Mouse (Mus musculus): ENCODE measurements at regions not wholly inside any gene's neighbourhood (a gene's known extent, or its start where the extent isn't known, plus 50 kb on each side); places are given as distances from the start of the nearest gene placed in this dataset.

DNA sequence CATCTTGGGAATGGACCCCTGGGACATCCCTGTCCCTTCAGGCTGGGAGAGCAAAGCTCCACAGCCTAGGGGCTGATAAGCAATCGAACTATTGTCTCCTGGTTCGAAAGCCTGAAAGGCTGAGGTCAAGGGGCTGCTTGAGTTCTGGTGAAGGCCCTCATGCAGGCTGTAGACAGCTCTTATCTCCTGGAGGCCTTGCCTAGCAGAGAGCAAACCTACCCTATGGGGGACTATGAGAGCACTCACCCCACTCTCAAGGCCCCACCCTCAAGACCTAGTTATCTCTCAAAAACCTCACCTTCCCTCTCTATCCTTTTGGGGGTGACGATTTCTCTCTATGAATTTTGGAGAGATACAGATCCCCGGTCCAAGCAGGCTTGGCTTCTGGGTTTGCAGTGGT is 92.8 kb downstream of the Gadd45g start:
- Histone ChIP-seq H3K4me1 (replicated peaks; ENCODE audit: control insufficient read depth, insufficient read depth, low read length) (no peaks in the 10 kb centered on the region), H3K27ac (ENCODE audit: low read depth, low read length) (no peak overlapping the region), H3K9ac (ENCODE audit: low read depth, low read length) (no peak overlapping the region), H3K4me2 (replicated peaks; ENCODE audit: low read depth, low read length) (no peak overlapping the region), H3K36me3 (ENCODE audit: control insufficient read depth, insufficient read depth, low read length) (no peaks in the 10 kb centered on the region), H3K27me3 (ENCODE audit: control insufficient read depth, insufficient read depth, low read length) (no peaks in the 10 kb centered on the region), H3K9me3 (ENCODE audit: control insufficient read depth, low read length) (no peaks in the 10 kb centered on the region), H3K4me3 (ENCODE audit: low read depth, low read length) (no peak overlapping the region)
- no peak for ATAC-seq (ENCODE audit: low FRiP score)
- DNase-seq (ENCODE audit: low spot score), result no peak
- WGBS, result 86% methylated on average over 4 of the region's 4 CpGs

GRCm38 (mm10) chr13:51939715-51940114 is 93.2 kb downstream of the Gadd45g start:
- Histone ChIP-seq H3K27me3 (ENCODE audit: control insufficient read depth, insufficient read depth, low read length) (no peaks in the 10 kb centered on the region), H3K9me3 (ENCODE audit: control insufficient read depth, low read length) (no peaks in the 10 kb centered on the region), H3K4me3 (ENCODE audit: low read depth, low read length) (no peak overlapping the region), H3K9ac (ENCODE audit: low read depth, low read length) (no peak overlapping the region), H3K27ac (ENCODE audit: low read depth, low read length) (no peak overlapping the region), H3K36me3 (ENCODE audit: control insufficient read depth, insufficient read depth, low read length) (no peaks in the 10 kb centered on the region), H3K4me2 (replicated peaks; ENCODE audit: low read depth, low read length) (no peak overlapping the region), H3K4me1 (replicated peaks; ENCODE audit: control insufficient read depth, insufficient read depth, low read length) (no peaks in the 10 kb centered on the region)
- DNase-seq (ENCODE audit: low spot score), result no peak
- WGBS, result 93% methylated on average over 6 of the region's 6 CpGs
- no peak for ATAC-seq (ENCODE audit: low FRiP score)

- Histone ChIP-seq H3K4me1 (replicated peaks; ENCODE audit: control insufficient read depth, insufficient read depth, low read length) (no peaks in the 10 kb centered on the region; the same call in 1 of the 2 replicates), H3K4me2 (replicated peaks; ENCODE audit: low read depth, low read length) (no peak overlapping the region), H3K9ac (ENCODE audit: low read depth, low read length) (no peak overlapping the region), H3K36me3 (ENCODE audit: control insufficient read depth, insufficient read depth, low read length) (no peaks in the 10 kb centered on the region), H3K4me3 (ENCODE audit: low read depth, low read length) (no peak overlapping the region), H3K27me3 (ENCODE audit: control insufficient read depth, insufficient read depth, low read length) (no peaks in the 10 kb centered on the region), H3K27ac (ENCODE audit: low read depth, low read length) (no peak overlapping the region), H3K9me3 (ENCODE audit: control insufficient read depth, low read length) (no peaks in the 10 kb centered on the region)
- 89% methylated on average over 3 of the region's 3 CpGs for WGBS
- no peak for ATAC-seq (ENCODE audit: low FRiP score)
- DNase-seq (ENCODE audit: low spot score), result no peak
Measured at GRCm38 (mm10) chr13:51946171-51946570, 99.7 kb downstream of the Gadd45g start.

DNA sequence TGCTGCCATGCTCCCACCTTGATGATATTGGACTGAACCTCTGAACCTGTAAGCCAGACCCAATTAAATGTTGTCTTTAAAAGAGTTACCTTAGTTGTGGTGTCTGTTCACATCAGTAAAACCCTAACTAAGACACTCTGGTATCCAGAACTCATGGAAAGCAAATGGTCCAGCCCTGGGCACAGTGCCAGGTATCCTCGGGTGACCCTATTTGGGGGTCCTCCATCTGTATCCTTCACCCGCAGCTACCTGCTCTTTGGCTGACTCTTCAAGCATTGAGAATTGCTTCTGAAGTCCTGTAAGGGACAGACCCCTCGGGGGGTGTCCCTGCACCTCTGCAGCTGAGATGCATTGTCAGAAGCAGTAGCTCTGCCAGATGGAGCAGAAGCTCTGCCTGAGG is 102.4 kb downstream of the Gadd45g start:
- Histone ChIP-seq H3K36me3 (ENCODE audit: control insufficient read depth, insufficient read depth, low read length) (no peaks in the 10 kb centered on the region), H3K4me3 (ENCODE audit: low read depth, low read length) (no peak overlapping the region), H3K27me3 (ENCODE audit: control insufficient read depth, insufficient read depth, low read length) (no peaks in the 10 kb centered on the region), H3K4me1 (replicated peaks; ENCODE audit: control insufficient read depth, insufficient read depth, low read length) (no peaks in the 10 kb centered on the region; the same call in 1 of the 2 replicates), H3K9ac (ENCODE audit: low read depth, low read length) (no peak overlapping the region), H3K27ac (ENCODE audit: low read depth, low read length) (no peak overlapping the region), H3K4me2 (replicated peaks; ENCODE audit: low read depth, low read length) (no peak overlapping the region), H3K9me3 (ENCODE audit: control insufficient read depth, low read length) (no peaks in the 10 kb centered on the region)
- DNase-seq (ENCODE audit: low spot score) (no peak), ATAC-seq (ENCODE audit: low FRiP score) (no peak)
- 86% methylated on average over 3 of the region's 3 CpGs for WGBS

- DNase-seq (ENCODE audit: low spot score), result no peak
- no peak overlapping the region for H3K4me2 ChIP-seq (replicated peaks; ENCODE audit: low read depth, low read length)
- H3K4me1 ChIP-seq (replicated peaks; ENCODE audit: control insufficient read depth, insufficient read depth, low read length), result no peaks in the 10 kb centered on the region; the same call in 1 of the 2 replicates
- H3K9me3 ChIP-seq (ENCODE audit: control insufficient read depth, low read length), result no peaks in the 10 kb centered on the region
- H3K36me3 ChIP-seq (ENCODE audit: control insufficient read depth, insufficient read depth, low read length), result no peaks in the 10 kb centered on the region
- no peak overlapping the region for H3K27ac ChIP-seq (ENCODE audit: low read depth, low read length)
- no peak overlapping the region for H3K9ac ChIP-seq (ENCODE audit: low read depth, low read length)
- no peak overlapping the region for H3K4me3 ChIP-seq (ENCODE audit: low read depth, low read length)
- ATAC-seq (ENCODE audit: low FRiP score), result no peak
- WGBS, result 88% methylated on average over 7 of the region's 7 CpGs
- no peaks in the 10 kb centered on the region for H3K27me3 ChIP-seq (ENCODE audit: control insufficient read depth, insufficient read depth, low read length)
Measured at GRCm38 (mm10) chr13:51951506-51952038, 105.1 kb downstream of the Gadd45g start.

DNA sequence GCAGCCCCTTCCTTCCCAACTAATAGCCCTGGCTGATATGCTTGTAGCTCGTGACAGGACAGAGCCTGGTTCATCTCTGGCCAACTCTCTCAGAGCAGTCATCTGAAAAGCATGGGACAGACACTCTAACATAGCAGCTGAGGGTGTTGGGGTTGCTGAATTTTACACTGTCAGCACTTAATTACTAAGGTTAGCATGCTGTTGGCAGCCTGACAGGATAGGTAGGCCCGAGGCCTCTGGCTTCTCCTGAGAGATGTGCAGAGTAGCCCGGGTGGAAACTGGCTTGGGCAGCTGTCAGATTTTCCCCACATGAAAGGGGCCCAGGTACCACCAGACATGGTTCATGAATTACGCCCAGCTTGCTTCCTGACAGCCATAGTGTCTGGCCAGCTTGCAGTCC is 106.6 kb downstream of the Gadd45g start:
- Histone ChIP-seq H3K36me3 (ENCODE audit: control insufficient read depth, insufficient read depth, low read length) (no peaks in the 10 kb centered on the region), H3K9ac (ENCODE audit: low read depth, low read length) (no peak overlapping the region), H3K9me3 (ENCODE audit: control insufficient read depth, low read length) (no peaks in the 10 kb centered on the region), H3K4me1 (replicated peaks; ENCODE audit: control insufficient read depth, insufficient read depth, low read length) (no peaks in the 10 kb centered on the region), H3K4me2 (replicated peaks; ENCODE audit: low read depth, low read length) (no peak overlapping the region), H3K27me3 (ENCODE audit: control insufficient read depth, insufficient read depth, low read length) (no peaks in the 10 kb centered on the region), H3K27ac (ENCODE audit: low read depth, low read length) (no peak overlapping the region), H3K4me3 (ENCODE audit: low read depth, low read length) (no peak overlapping the region)
- 84% methylated on average over 4 of the region's 4 CpGs for WGBS
- ATAC-seq (ENCODE audit: low FRiP score) (no peak), DNase-seq (ENCODE audit: low spot score) (no peak)

DNA sequence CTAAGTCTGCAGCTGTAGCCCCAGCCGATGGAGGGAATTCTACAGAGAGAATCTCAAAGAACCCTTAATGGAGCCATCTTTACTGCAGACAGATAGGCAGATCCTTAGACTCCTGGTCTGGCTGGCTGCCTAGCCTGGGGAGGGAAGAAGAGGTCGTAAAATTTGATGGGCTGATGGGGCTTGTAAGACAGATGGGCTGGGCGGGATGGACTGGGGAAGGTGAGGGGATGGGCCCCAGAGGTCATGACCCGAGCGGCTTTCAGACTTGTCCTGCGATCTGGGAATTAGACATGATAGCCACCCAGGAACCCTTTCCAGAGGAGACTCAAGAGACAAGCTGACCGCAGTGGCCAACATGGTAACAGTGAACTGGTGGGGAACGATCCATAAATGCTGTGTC is 107.1 kb downstream of the Gadd45g start:
- WGBS, result 69% methylated on average over 8 of the region's 8 CpGs

DNA sequence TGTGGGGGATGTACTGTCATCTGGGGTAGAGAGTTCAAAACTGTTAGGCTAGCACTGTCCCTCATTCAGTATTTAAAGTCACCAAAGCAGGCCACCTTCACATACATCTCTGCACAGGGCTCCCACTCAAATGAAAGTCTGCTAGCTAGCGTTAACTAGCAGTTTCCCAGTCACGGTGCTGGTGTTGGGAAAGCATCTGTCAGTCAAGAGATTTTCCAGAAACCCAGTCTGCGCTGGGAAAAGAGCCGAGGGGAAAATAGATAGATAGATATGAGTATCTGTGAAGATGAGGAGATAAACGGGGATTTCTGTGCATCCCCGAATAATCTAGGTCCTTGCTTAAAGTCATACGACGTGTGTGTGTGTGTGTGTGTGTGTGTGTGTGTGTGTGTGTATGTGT is 110.6 kb downstream of the Gadd45g start:
- Histone ChIP-seq H3K36me3 (ENCODE audit: control insufficient read depth, insufficient read depth, low read length) (no peaks in the 10 kb centered on the region), H3K9me3 (ENCODE audit: control insufficient read depth, low read length) (no peaks in the 10 kb centered on the region), H3K4me3 (ENCODE audit: low read depth, low read length) (no peak overlapping the region), H3K4me2 (replicated peaks; ENCODE audit: low read depth, low read length) (no peak overlapping the region), H3K4me1 (replicated peaks; ENCODE audit: control insufficient read depth, insufficient read depth, low read length) (no peaks in the 10 kb centered on the region), H3K27me3 (ENCODE audit: control insufficient read depth, insufficient read depth, low read length) (no peaks in the 10 kb centered on the region), H3K27ac (ENCODE audit: low read depth, low read length) (no peak overlapping the region), H3K9ac (ENCODE audit: low read depth, low read length) (no peak overlapping the region)
- WGBS, result 85% methylated on average over 8 of the region's 8 CpGs
- DNase-seq (ENCODE audit: low spot score), result no peak
- no peak for ATAC-seq (ENCODE audit: low FRiP score)

More for the DNA sequence above, 107.1 kb downstream of the Gadd45g start:
- no peak overlapping the region for H3K27ac ChIP-seq (ENCODE audit: low read depth, low read length)
- no peak for DNase-seq (ENCODE audit: low spot score)
- no peaks in the 10 kb centered on the region for H3K27me3 ChIP-seq (ENCODE audit: control insufficient read depth, insufficient read depth, low read length)
- H3K4me1 ChIP-seq (replicated peaks; ENCODE audit: control insufficient read depth, insufficient read depth, low read length), result no peaks in the 10 kb centered on the region
- H3K9me3 ChIP-seq (ENCODE audit: control insufficient read depth, low read length), result no peaks in the 10 kb centered on the region
- no peak overlapping the region for H3K4me2 ChIP-seq (replicated peaks; ENCODE audit: low read depth, low read length)
- no peak overlapping the region for H3K9ac ChIP-seq (ENCODE audit: low read depth, low read length)
- no peak for ATAC-seq (ENCODE audit: low FRiP score)
- no peak overlapping the region for H3K4me3 ChIP-seq (ENCODE audit: low read depth, low read length)
- no peaks in the 10 kb centered on the region for H3K36me3 ChIP-seq (ENCODE audit: control insufficient read depth, insufficient read depth, low read length)

- Histone ChIP-seq H3K4me1 (replicated peaks; ENCODE audit: control insufficient read depth, insufficient read depth, low read length) (peaks cover under 1% of the 10 kb centered on the region; the same call in 1 of the 2 replicates), H3K9ac (ENCODE audit: low read depth, low read length) (no peak overlapping the region), H3K27ac (ENCODE audit: low read depth, low read length) (no peak overlapping the region), H3K36me3 (ENCODE audit: control insufficient read depth, insufficient read depth, low read length) (no peaks in the 10 kb centered on the region), H3K27me3 (ENCODE audit: control insufficient read depth, insufficient read depth, low read length) (no peaks in the 10 kb centered on the region), H3K9me3 (ENCODE audit: control insufficient read depth, low read length) (no peaks in the 10 kb centered on the region), H3K4me3 (ENCODE audit: low read depth, low read length) (no peak overlapping the region), H3K4me2 (replicated peaks; ENCODE audit: low read depth, low read length) (no peak overlapping the region)
- ATAC-seq (ENCODE audit: low FRiP score) (no peak), DNase-seq (ENCODE audit: low spot score) (no peak)
- 86% methylated on average over 8 of the region's 8 CpGs for WGBS
Measured at GRCm38 (mm10) chr13:51959591-51959990, 113.1 kb downstream of the Gadd45g start.

Measured in hindbrain, embryonic 11.5 days (tissue).